Mouse (Mus musculus) midbrain, embryonic 10.5 days (tissue): ENCODE measurements at regions not wholly inside any gene's neighbourhood (a gene's known extent, or its start where the extent isn't known, plus 50 kb on each side); places are given as distances from the start of the nearest gene placed in this dataset.
"Not testable (repeated sequence)": the region's sequence is repeated elsewhere in the genome, so short reads cannot be mapped to it uniquely, and the experiment has no call there.

Experiments used
- DNase-seq: peaks from one replicate; pipeline ENCODE4 v3.0.0-alpha.2; 2017; ENCODE audit warnings: low spot score
- H3K27ac ChIP-seq: fragments of 300-500 bp; sonication (generic); replicated peaks from 2 replicates; pipeline ENCODE4 v1.5.1; 2016; ENCODE audit warnings: mild to moderate bottlenecking
- H3K27me3 ChIP-seq: fragments of 300-500 bp; sonication (generic); 2 replicates; pipeline ENCODE4 v1.6.1; 2016; ENCODE audit warnings: low read depth, mild to moderate bottlenecking; ENCODE audit not compliant: poor library complexity, severe bottlenecking
- H3K36me3 ChIP-seq: fragments of 300-500 bp; sonication (generic); 2 replicates; pipeline ENCODE4 v1.6.1; 2016; ENCODE audit warnings: mild to moderate bottlenecking, moderate library complexity
- H3K4me1 ChIP-seq: fragments of 300-500 bp; sonication (generic); 2 replicates; pipeline ENCODE4 v1.6.1; 2016
- H3K4me3 ChIP-seq: fragments of 300-500 bp; sonication (generic); 2 replicates; pipeline ENCODE4 v1.5.1; 2016; ENCODE audit warnings: mild to moderate bottlenecking, moderate library complexity
- H3K9me3 ChIP-seq: fragments of 300-500 bp; sonication (generic); replicated peaks from 2 replicates; pipeline ENCODE4 v1.6.1; 2016; ENCODE audit warnings: mild to moderate bottlenecking
- WGBS: fragments of 180-500 bp; shearing (Covaris S2); methylation state at CpG from one replicate; pipeline ENCODE4 v1.1.7; 2016; 5-methylcytosine and 5-hydroxymethylcytosine counted together

DNA sequence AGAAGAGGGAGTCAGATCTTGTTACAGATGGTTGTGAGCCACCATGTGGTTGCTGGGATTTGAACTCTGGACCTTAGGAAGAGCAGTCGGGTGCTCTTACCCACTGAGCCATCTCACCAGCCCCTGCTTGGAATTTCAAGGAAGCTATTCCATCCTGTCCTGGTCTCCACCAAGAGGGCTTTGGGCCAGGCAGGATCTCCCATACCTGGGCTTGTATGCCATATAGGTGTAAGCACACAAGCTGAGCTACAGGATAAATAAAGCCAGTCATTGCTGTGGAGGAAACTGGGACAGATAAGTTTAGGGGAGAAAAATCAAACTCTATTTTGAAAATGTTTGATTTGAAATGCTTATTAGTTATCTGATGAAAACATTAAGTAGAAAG lies 81.3 kb upstream of the Tcf12 start:
- not testable (repeated sequence) for H3K27ac ChIP-seq, H3K36me3 ChIP-seq, H3K4me1 ChIP-seq, H3K27me3 ChIP-seq, H3K9me3 ChIP-seq, H3K4me3 ChIP-seq, DNase-seq
- 64% methylated on average over 1 of the region's 1 CpGs for WGBS

DNA sequence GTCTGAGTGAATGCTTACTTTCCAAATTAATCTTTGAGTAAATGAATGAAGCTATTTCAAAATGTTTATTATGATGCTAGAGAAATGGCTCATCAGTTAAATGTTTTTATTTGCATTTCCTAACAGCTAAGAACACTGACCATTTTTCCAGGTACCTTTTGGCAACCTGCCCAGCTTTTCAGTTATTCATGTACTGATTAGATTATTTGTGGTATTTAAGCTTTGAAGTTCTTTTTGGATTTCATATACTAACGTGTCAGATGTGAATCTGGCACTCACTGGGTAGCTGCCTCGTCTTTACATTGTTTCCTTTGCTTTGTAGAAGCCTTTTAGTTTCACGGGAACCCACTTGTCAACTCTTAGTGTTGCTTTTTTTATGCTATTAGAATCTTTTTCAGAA lies 79.3 kb upstream of the Zfp280d start:
- no peak overlapping the region for H3K27ac ChIP-seq
- H3K27me3 ChIP-seq, result no peaks in the 10 kb centered on the region
- H3K9me3 ChIP-seq, result no peaks in the 10 kb centered on the region
- no peak overlapping the region for H3K4me3 ChIP-seq
- WGBS, result 84% methylated on average over 3 of the region's 3 CpGs
- H3K4me1 ChIP-seq, result peaks cover 8% of the 10 kb centered on the region; the same call in 1 of the 2 replicates
- no peaks in the 10 kb centered on the region for H3K36me3 ChIP-seq
- no peak for DNase-seq

DNA sequence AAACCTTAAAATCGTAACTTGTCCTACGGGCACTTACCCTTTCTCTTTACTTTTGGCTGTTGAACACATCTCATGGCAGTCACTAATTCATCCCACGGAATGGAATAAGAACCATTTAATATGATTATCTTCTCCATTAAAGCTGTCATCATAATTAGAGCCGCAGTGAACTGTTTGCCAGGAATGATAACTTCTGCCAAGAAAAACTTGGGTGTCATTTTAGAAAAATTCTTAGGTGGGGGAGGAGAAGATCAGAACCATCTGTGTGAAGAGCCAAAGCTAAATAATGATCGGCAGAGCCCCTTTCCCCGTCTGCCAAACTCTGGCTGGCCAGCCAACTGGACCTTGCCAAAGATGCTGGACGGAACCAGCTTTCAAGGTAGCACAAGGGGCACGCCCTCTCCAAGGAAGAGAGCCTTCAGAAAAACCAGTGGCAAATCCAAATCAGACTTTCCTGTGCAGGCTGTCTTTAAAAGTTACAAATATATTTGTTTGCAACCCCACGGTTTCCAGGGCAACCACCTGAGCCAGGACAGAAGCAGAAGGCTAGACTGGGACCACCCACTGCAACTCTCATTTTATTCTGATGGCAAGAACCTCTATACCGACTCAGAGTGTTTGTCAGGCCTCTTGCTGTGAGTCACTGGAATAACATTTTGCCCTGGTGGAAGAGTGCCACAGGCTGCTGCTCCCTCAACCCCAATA lies 77.9 kb upstream of the Zfp280d start:
- DNase-seq, result no peak
- peaks cover 8% of the 10 kb centered on the region; the same call in 1 of the 2 replicates for H3K4me1 ChIP-seq
- WGBS, result 82% methylated on average over 10 of the region's 10 CpGs

DNA sequence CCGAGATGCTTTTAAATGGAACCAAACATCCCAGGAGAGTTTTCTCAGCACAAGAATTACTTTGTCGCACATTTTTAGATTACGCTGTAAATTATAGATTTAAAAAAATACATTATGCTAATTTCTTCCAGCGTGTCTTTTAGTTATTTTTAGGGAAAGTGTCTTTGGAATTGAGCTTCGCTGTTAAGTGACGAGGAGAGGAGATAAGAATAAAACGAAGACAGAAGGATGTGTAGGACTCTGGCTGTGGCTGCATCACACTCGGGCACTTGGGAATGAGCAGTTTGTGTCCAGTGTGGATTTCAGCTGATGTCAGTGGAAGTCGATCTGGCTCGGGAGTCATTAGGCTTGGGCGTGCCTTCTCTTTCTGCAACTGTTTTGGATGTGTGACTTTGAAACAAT lies 77.3 kb upstream of the Zfp280d start:
- no peaks in the 10 kb centered on the region for H3K9me3 ChIP-seq
- WGBS, result 82% methylated on average over 11 of the region's 11 CpGs
- H3K36me3 ChIP-seq, result no peaks in the 10 kb centered on the region
- no peaks in the 10 kb centered on the region for H3K27me3 ChIP-seq
- no peak for DNase-seq
- no peak overlapping the region for H3K27ac ChIP-seq
- H3K4me1 ChIP-seq, result peaks cover 6% of the 10 kb centered on the region; the same call in 1 of the 2 replicates
- H3K4me3 ChIP-seq, result no peak overlapping the region

More for the DNA sequence above, 77.9 kb upstream of the Zfp280d start:
- Histone ChIP-seq H3K4me3 (no peak overlapping the region), H3K27me3 (no peaks in the 10 kb centered on the region), H3K9me3 (no peaks in the 10 kb centered on the region), H3K27ac (no peak overlapping the region), H3K36me3 (no peaks in the 10 kb centered on the region)

DNA sequence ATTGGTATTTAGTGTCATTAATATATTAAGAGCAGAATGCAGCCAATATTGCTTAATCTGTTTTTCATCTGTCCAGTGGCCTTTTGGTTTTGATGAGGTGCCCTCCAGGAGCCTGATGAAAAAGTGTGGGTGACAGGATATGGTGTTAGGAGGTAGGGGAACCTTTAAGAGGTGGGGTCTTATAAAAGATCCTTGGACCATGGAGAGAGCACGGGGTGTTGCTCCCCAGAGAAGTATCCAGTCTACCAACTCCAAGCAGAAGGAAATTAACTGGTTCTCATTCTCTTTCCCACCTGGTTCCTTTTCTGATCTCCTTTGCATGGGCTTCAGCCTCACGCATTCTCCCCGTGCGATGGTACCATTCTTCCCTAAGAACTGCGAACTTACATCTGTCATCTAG lies 75.7 kb upstream of the Zfp280d start:
- Histone ChIP-seq H3K9me3 (no peaks in the 10 kb centered on the region), H3K27ac (no peak overlapping the region), H3K36me3 (no peaks in the 10 kb centered on the region), H3K4me1 (0 out of 2 replicates have a peak, but pooled peaks cover 3% of the 10 kb centered on the region), H3K27me3 (no peaks in the 10 kb centered on the region), H3K4me3 (no peak overlapping the region)
- DNase-seq, result no peak
- WGBS, result 92% methylated on average over 5 of the region's 5 CpGs

DNA sequence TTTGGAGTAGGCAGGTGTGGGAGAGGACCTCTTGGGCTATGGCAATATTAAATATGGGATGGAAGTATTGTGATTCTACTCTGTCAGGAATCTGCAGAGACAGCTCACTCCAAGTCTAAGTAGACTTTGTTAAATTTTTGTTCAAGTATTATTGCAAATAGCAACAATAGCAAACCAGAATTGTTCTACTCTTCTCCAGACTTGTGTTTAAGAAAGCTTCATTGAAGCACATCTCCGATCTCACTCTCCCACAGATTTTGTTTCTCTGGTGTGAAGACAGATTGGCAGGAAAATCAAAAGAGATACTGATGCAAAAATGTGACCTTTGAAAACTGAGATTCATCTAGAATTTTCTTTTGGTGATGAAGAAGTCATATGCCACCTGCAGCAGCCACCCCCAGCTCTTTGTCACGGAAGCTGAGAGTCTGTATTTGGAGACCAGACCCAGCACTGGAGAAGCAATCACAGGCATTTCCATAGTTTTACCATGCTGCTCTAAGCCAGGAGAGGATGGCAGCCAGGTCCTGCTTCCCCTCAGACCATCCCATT lies 70.2 kb upstream of the Zfp280d start:
- Histone ChIP-seq H3K4me1 (peaks cover 3% of the 10 kb centered on the region; the same call in 1 of the 2 replicates), H3K9me3 (no peaks in the 10 kb centered on the region), H3K36me3 (no peaks in the 10 kb centered on the region), H3K27ac (no peak overlapping the region), H3K27me3 (no peaks in the 10 kb centered on the region), H3K4me3 (no peak overlapping the region)
- WGBS, result 95% methylated on average over 2 of the region's 2 CpGs
- no peak for DNase-seq

DNA sequence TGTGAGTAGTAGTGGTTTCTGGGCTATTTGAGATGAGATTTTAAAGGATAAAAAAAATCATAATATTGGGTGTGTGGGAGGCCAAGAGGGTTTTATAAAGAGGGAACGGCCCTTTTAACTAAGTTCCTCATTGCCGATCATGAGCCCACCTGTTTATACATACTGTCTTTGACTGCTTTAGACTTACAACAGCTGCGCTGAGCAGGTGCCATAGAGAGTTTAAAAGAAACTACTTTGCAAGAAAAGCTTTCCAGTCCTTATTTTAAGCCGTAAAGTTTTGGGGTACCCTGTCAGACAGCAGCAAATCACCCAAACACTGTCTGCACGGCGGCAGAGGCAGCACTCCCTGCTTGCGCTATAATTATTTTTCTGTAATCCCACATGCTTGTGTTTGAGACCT lies 68.8 kb upstream of the Zfp280d start:
- no peak overlapping the region for H3K4me3 ChIP-seq
- DNase-seq, result no peak
- H3K27ac ChIP-seq, result no peak overlapping the region
- no peaks in the 10 kb centered on the region for H3K9me3 ChIP-seq
- H3K27me3 ChIP-seq, result no peaks in the 10 kb centered on the region
- H3K4me1 ChIP-seq, result peaks cover 3% of the 10 kb centered on the region; the same call in 1 of the 2 replicates
- WGBS, result 91% methylated on average over 7 of the region's 7 CpGs
- H3K36me3 ChIP-seq, result no peaks in the 10 kb centered on the region

DNA sequence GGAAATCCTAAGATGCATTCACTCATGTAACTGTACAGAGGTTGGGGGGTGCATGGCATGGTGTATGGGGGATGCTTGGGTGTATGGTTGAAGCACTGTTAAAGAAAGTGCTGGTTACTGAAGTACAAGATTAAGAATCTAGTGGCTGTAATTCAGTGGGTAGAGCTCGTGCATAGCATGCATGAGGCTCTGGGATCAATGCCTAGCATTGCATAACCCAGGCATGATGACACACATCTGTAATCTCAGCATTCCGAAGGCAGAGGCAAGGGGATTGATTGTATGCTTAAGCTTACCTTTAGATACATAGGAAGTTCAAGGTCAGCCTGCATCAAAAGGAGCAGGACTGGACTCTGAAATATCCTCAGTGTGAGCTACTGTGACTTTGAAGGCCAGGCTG lies 67.7 kb upstream of the Zfp280d start:
- DNase-seq, result no peak
- Histone ChIP-seq H3K9me3 (no peaks in the 10 kb centered on the region), H3K36me3 (no peaks in the 10 kb centered on the region), H3K4me3 (no peak overlapping the region), H3K27me3 (no peaks in the 10 kb centered on the region), H3K27ac (no peak overlapping the region), H3K4me1 (peaks cover 3% of the 10 kb centered on the region; the same call in 1 of the 2 replicates)
- 87% methylated on average over 2 of the region's 2 CpGs for WGBS

DNA sequence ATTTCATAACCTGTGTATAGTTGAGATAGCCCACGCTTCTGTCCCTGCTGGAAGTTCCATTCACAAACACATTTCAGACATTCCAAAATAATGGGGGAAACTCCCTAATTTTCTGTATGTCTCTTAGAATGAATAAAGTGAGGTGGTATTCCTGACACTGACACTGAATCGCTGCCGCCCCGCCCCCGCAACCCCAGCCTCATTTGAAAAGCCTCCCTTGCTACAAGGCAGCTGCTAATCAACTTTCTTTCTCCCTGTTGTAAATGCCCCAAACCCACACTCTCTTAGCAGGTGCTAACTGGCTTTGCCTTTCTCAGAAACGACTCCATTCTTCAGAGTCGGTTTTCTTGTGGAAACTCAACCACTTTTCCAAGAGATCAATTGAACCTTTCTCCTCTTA lies 66.4 kb upstream of the Zfp280d start:
- 58% methylated on average over 7 of the region's 7 CpGs for WGBS
- H3K4me3 ChIP-seq, result no peak overlapping the region
- peaks cover 3% of the 10 kb centered on the region; the same call in 1 of the 2 replicates for H3K4me1 ChIP-seq
- no peaks in the 10 kb centered on the region for H3K9me3 ChIP-seq
- no peaks in the 10 kb centered on the region for H3K27me3 ChIP-seq
- H3K36me3 ChIP-seq, result no peaks in the 10 kb centered on the region
- no peak for DNase-seq
- H3K27ac ChIP-seq, result no peak overlapping the region

DNA sequence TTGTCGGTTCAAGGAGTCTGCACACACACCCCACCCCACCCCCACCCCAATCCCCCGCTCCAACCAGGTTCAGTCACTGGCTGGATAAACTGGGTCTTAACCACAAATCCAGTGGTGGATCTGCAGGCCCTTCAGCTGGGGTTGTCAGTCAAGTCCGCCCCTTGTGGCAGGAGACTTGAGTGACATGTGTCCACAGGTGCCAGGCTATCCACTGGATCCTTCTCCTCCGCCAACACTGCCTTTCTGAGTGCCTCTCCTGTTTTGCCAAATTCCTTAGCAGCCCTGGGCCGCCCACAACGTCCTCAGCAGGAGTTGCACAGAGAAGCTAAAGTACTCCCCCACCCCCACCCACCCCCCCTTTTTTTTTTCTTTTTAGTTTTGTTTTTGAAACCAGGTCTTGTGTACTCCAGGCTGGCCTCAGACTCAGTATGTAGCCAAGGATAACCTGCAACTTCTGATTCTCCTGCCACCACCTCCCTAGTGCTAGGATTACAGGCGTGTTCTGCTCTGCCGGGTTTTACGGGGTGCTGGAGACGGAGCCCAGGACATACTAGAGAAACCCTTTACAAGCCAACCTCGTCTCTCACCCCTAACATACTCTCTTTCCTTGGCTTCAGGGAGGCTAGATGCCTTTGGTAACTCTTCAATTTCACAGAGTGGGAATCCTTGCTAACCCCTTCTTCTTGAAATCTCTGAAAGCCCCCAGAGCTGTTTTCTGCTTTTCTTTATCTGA lies 57.2 kb upstream of the Zfp280d start:
- Histone ChIP-seq H3K27me3 (no peaks in the 10 kb centered on the region), H3K4me3 (no peak overlapping the region), H3K9me3 (no peaks in the 10 kb centered on the region), H3K27ac (no peak overlapping the region), H3K4me1 (peaks cover 8% of the 10 kb centered on the region), H3K36me3 (no peaks in the 10 kb centered on the region)
- 64% methylated on average over 11 of the region's 11 CpGs for WGBS
- peak; percentile 18 for DNase-seq

DNA sequence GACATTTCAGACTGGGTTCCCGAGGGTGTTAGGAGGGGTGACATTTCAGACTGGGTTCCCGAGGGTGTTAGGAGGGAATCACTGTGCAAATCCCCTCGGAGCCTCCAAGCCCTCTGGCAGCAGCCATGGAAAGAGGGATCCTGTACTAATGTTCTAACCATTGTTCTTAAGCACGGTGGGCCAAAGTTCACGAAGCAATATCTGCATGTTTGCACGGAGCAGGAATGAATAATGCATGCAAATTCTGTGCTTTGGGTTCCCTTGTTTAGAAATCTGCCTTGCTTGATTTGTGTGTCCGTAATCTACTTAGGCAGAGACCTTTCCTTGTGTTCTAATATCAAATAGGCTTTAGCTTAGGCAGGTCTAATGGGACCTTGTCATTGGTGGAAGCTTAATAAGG lies 55.9 kb upstream of the Zfp280d start:
- H3K27ac ChIP-seq, result no peak overlapping the region
- H3K9me3 ChIP-seq, result no peaks in the 10 kb centered on the region
- H3K4me1 ChIP-seq, result peaks cover 8% of the 10 kb centered on the region
- no peaks in the 10 kb centered on the region for H3K27me3 ChIP-seq
- WGBS, result 66% methylated on average over 7 of the region's 7 CpGs
- H3K36me3 ChIP-seq, result no peaks in the 10 kb centered on the region
- no peak for DNase-seq
- H3K4me3 ChIP-seq, result no peak overlapping the region

DNA sequence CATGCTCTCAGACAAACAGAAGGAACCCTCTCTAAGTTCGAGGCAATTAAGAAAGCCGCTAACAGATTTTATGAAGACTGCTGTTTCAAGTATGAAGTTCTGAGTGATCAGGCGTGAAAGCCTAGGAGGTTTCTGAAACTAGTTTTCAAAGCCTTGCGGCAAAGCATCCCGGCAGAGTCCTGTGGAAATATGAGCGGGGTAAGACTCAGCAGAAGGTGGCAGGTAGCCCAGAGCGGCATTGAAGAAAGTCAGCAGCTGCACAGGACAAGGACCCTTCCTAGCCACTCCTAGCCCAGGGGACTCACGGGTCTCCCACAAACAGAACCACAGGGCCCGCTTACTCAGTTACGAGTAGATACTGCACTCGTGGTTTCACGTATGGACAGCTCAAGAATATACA lies 54.8 kb upstream of the Zfp280d start:
- 94% methylated on average over 12 of the region's 12 CpGs for WGBS
- H3K27me3 ChIP-seq, result no peaks in the 10 kb centered on the region
- H3K9me3 ChIP-seq, result no peaks in the 10 kb centered on the region
- no peak overlapping the region for H3K27ac ChIP-seq
- no peaks in the 10 kb centered on the region for H3K36me3 ChIP-seq
- no peak overlapping the region for H3K4me3 ChIP-seq
- peaks cover 8% of the 10 kb centered on the region for H3K4me1 ChIP-seq
- DNase-seq, result no peak

DNA sequence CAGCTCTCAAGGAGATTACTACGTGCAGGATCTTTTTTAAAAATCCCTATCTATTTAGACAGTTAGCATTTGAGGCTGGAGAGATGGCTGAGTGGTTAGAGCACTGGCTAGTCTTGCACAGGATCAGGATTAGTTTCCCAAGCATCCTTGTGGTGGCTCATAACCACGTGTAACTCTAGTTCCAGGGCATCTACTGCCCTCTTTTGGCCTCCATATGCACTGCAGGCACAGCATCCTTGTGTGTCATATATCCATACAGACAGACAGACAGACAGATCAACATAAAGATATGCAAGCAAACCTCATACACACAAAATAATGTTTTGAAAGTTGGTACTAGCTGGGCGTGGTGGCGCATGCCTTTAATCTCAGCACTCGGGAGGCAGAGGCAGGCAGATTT lies 53.3 kb upstream of the Zfp280d start:
- Histone ChIP-seq H3K27ac (no peak overlapping the region), H3K27me3 (no peaks in the 10 kb centered on the region), H3K36me3 (no peaks in the 10 kb centered on the region), H3K4me1 (peaks cover 8% of the 10 kb centered on the region), H3K9me3 (no peaks in the 10 kb centered on the region), H3K4me3 (no peak overlapping the region)
- WGBS, result 84% methylated on average over 5 of the region's 5 CpGs
- no peak for DNase-seq
